Mouse (Mus musculus) limb, embryonic 11.5 days (tissue): Measurements from ENCODE around the gene Mapkapk2. TPM values are rescaled to one million over a fixed set of nuclear protein-coding genes. Genes with fewer than 3 reads are reported as not detected.
A peak's percentile ranks its signal among the peaks of the same experiment; 100 is the strongest.

Experiments used
- ATAC-seq: fragments of 200-750 bp; cut with Nextera tagmentation; 2 replicates; pipeline ENCODE4 v1.8.0; 2017; ENCODE audit warnings: low read depth; ENCODE audit not compliant: insufficient number of reproducible peaks, low FRiP score, low TSS enrichment
- DNase-seq: peaks from one replicate; pipeline ENCODE4 v3.0.0-alpha.2; 2015; ENCODE audit warnings: low spot score
- H3K27ac ChIP-seq: fragments of 300-500 bp; sonication (generic); replicated peaks from 2 replicates; pipeline ENCODE4 v1.5.1; 2014; ENCODE audit warnings: low read depth, mild to moderate bottlenecking, low read length
- H3K27me3 ChIP-seq: fragments of 300-500 bp; sonication (generic); 2 replicates; pipeline ENCODE4 v1.6.1; 2014; ENCODE audit warnings: mild to moderate bottlenecking, low read length, mixed read lengths; ENCODE audit not compliant: control insufficient read depth, insufficient read depth
- H3K36me3 ChIP-seq: fragments of 300-500 bp; sonication (generic); 2 replicates; pipeline ENCODE4 v1.6.1; 2014; ENCODE audit warnings: mild to moderate bottlenecking, low read length, moderate library complexity, mixed read lengths; ENCODE audit not compliant: control insufficient read depth, insufficient read depth
- H3K4me1 ChIP-seq: fragments of 300-500 bp; sonication (generic); 2 replicates; pipeline ENCODE4 v1.6.1; 2014; ENCODE audit warnings: low read length, mixed read lengths; ENCODE audit not compliant: control insufficient read depth, insufficient read depth
- H3K4me2 ChIP-seq: fragments of 300-500 bp; sonication (generic); 2 replicates; pipeline ENCODE4 v1.6.1; 2014; ENCODE audit warnings: low read depth, mild to moderate bottlenecking, moderate library complexity; ENCODE audit not compliant: severe bottlenecking
- H3K4me3 ChIP-seq: fragments of 300-500 bp; sonication (generic); 2 replicates; pipeline ENCODE4 v1.5.1; 2014; ENCODE audit warnings: low read depth, low read length
- H3K9ac ChIP-seq: fragments of 300-500 bp; sonication (generic); 2 replicates; pipeline ENCODE4 v1.6.1; 2014; ENCODE audit warnings: mild to moderate bottlenecking, low read length
- H3K9me3 ChIP-seq: fragments of 300-500 bp; sonication (generic); 2 replicates; pipeline ENCODE4 v1.6.1; 2016; ENCODE audit warnings: low read length; ENCODE audit not compliant: control insufficient read depth
- WGBS: fragments of 180-500 bp; shearing (Covaris S2); extraction: QIAGEN DNeasy Blood & Tissue Kit; methylation state at CpG from one replicate; pipeline ENCODE4 v1.1.7; 2014; 5-methylcytosine and 5-hydroxymethylcytosine counted together
- polyA plus RNA-seq: library from polyadenylated mRNA; unstranded; fragments of >200 nt; fragmentation: Nextera tagmentation; extraction: Ambion mirVana; gene quantifications from 2 replicates; pipeline ENCODE4 v1.2.1, GENCODE M21; 2014

The Mapkapk2 gene
- polyA plus RNA-seq, 1 experiment from 2014 or later, result 47.6 TPM

DNA sequence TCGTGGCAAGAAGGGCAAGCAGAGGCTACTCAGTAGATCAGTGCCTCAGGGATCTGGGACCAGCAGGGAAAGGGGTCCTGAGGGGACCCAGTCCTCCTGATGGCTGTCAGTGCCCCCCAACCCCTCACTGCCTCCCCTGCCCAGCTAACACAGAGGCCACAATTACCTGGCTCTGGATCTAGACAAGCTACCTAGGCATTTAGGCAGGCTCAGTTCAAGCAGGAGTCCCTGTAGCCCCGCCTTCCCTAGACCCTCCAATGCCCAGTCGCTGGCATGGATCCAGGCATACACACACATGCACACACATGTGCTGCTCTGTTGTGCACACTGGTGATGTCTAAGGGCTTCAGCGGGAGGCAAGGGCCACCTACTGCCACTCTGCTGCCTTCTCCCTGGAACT lies 43.4 kb downstream of the Mapkapk2 start:
- DNase-seq (no peak), ATAC-seq (no peak)
- Histone ChIP-seq H3K4me2 (no peak overlapping the region), H3K9ac (no peak overlapping the region), H3K27ac (no peak overlapping the region), H3K27me3 (no peaks in the 10 kb centered on the region), H3K36me3 (peaks cover 11% of the 10 kb centered on the region; the same call in 1 of the 2 replicates), H3K9me3 (no peaks in the 10 kb centered on the region), H3K4me3 (no peak overlapping the region), H3K4me1 (no peaks in the 10 kb centered on the region)
- WGBS, result 92% methylated on average over 4 of the region's 4 CpGs

GRCm38 (mm10) chr1:131053656-131054055 lies 44.0 kb downstream of the Mapkapk2 start:
- no peak overlapping the region for H3K9ac ChIP-seq
- WGBS, result 53% methylated on average over 4 of the region's 4 CpGs
- DNase-seq (no peak), ATAC-seq (no peak)
- no peak overlapping the region for H3K4me3 ChIP-seq
- H3K9me3 ChIP-seq, result no peaks in the 10 kb centered on the region
- no peaks in the 10 kb centered on the region for H3K27me3 ChIP-seq
- no peak overlapping the region for H3K27ac ChIP-seq
- peaks cover 11% of the 10 kb centered on the region; the same call in 1 of the 2 replicates for H3K36me3 ChIP-seq
- no peak overlapping the region for H3K4me2 ChIP-seq
- no peaks in the 10 kb centered on the region for H3K4me1 ChIP-seq

DNA sequence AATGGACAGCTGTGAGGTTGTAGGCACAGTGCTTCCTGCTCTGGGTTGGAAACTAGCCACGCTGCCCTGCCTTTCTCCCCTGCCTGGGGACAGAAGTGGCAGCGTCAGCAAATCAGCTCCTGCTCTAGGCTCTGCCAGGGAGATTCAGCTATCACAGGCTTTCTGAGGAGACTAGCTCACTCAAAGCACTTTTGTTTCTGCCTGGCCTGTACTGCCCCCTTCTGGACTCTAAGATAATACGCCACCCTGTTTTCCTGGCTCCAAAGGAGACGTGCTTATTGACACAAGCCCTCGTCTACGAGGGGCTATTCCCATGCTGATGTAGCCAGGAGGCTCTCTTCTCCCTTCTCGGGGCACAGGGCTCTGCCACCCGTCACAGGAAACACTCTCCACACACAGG lies 44.4 kb downstream of the Mapkapk2 start:
- no peaks in the 10 kb centered on the region for H3K9me3 ChIP-seq
- H3K9ac ChIP-seq, result no peak overlapping the region
- H3K27ac ChIP-seq, result no peak overlapping the region
- DNase-seq (peak; percentile 72), ATAC-seq (peak; percentile 48; the same call in 1 of the 2 replicates)
- WGBS, result 13% methylated on average over 8 of the region's 8 CpGs
- H3K4me1 ChIP-seq, result no peaks in the 10 kb centered on the region
- peaks cover 11% of the 10 kb centered on the region; the same call in 1 of the 2 replicates for H3K36me3 ChIP-seq
- H3K27me3 ChIP-seq, result no peaks in the 10 kb centered on the region
- H3K4me3 ChIP-seq, result no peak overlapping the region
- H3K4me2 ChIP-seq, result no peak overlapping the region

GRCm38 (mm10) chr1:131051073-131051472 lies 46.6 kb downstream of the Mapkapk2 start:
- no peak overlapping the region for H3K4me2 ChIP-seq
- 48% methylated on average over 7 of the region's 7 CpGs for WGBS
- H3K27me3 ChIP-seq, result no peaks in the 10 kb centered on the region
- DNase-seq (no peak), ATAC-seq (0 out of 2 replicates have a peak, but pooled peaks have one; percentile 41)
- no peaks in the 10 kb centered on the region for H3K4me1 ChIP-seq
- no peak overlapping the region for H3K9ac ChIP-seq
- no peak overlapping the region for H3K4me3 ChIP-seq
- no peaks in the 10 kb centered on the region for H3K9me3 ChIP-seq
- H3K27ac ChIP-seq, result no peak overlapping the region
- H3K36me3 ChIP-seq, result peaks cover 8% of the 10 kb centered on the region; the same call in 1 of the 2 replicates

- Histone ChIP-seq H3K9me3 (no peaks in the 10 kb centered on the region), H3K9ac (no peak overlapping the region), H3K4me3 (no peak overlapping the region), H3K4me1 (no peaks in the 10 kb centered on the region), H3K4me2 (no peak overlapping the region), H3K27me3 (no peaks in the 10 kb centered on the region), H3K36me3 (peaks cover 8% of the 10 kb centered on the region; the same call in 1 of the 2 replicates), H3K27ac (no peak overlapping the region)
- ATAC-seq, result no peak
- 83% methylated on average over 5 of the region's 5 CpGs for WGBS
- DNase-seq, result no peak
These were observed 47.0 kb downstream of the Mapkapk2 start for GRCm38 (mm10) chr1:131050617-131051016.

DNA sequence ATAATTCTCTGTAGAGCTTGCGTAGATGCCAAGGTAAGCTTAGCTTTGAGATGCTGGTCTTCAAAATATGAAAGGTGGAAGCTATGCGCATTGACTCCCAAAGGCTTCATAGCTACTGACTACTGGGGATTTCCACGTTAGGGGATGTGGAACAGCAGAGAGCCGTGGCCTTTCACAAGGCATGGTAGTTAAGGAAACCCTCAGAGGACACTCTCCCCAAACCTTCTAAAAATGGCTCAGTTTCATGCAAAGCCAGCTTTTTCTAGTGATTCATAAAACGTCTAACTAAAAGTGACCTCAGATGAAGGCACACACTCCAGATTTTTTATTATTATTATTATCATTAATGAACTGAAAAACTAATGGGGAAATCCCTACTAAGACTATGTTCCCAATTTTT lies 47.6 kb downstream of the Mapkapk2 start:
- Histone ChIP-seq H3K9me3 (no peaks in the 10 kb centered on the region), H3K36me3 (peaks cover 5% of the 10 kb centered on the region; the same call in 1 of the 2 replicates), H3K27ac (no peak overlapping the region), H3K9ac (no peak overlapping the region), H3K4me3 (no peak overlapping the region), H3K4me1 (no peaks in the 10 kb centered on the region), H3K4me2 (no peak overlapping the region), H3K27me3 (no peaks in the 10 kb centered on the region)
- no peak for DNase-seq
- WGBS, result 95% methylated on average over 5 of the region's 5 CpGs
- ATAC-seq, result no peak

DNA sequence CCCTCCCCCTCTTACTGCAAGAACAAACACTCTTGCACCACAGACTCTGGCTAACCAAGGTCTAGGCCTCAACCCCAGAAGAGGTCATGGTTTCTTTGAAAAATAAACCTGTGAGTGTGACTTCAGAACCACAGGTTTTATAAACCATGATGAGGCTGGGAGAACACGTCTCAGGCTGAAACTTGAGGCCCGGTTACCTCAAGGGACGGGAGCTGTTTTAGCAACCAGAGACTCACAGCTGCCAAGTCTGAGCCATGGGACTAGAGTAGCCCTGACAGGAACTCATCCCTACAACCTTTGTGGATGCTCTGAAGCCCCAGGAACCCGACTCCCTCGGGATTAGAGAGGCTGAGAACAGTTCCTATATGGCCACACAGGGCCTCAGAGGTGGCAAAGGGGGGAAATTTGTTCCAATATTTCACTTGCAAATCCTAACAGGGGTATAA lies 48.2 kb downstream of the Mapkapk2 start:
- no peak overlapping the region for H3K27ac ChIP-seq
- WGBS, result 80% methylated on average over 5 of the region's 5 CpGs
- no peak overlapping the region for H3K9ac ChIP-seq
- H3K4me1 ChIP-seq, result no peaks in the 10 kb centered on the region
- no peaks in the 10 kb centered on the region for H3K9me3 ChIP-seq
- DNase-seq (no peak), ATAC-seq (no peak)
- H3K27me3 ChIP-seq, result no peaks in the 10 kb centered on the region
- H3K4me2 ChIP-seq, result no peak overlapping the region
- H3K4me3 ChIP-seq, result no peak overlapping the region
- H3K36me3 ChIP-seq, result peaks cover 4% of the 10 kb centered on the region; the same call in 1 of the 2 replicates

DNA sequence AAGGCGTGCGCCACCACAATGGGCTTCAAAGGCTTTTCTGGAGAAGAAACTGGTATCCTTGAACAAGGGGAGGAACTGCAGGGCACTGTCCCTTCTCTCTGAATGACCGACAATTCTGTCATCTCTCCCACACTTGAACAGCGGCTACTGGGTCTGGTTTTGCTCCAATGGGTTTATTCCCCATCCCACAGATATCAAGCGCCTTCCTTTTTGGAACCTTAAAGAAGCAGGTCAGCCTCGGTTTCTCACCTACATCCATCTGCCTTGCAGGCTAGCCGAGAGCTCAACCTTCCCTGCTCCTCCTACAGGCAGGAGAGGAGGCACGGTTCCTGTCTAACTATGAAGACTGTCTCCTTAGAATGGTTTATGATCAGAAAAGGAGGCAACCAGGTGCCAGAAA lies 48.7 kb downstream of the Mapkapk2 start:
- Histone ChIP-seq H3K27me3 (no peaks in the 10 kb centered on the region), H3K4me1 (no peaks in the 10 kb centered on the region), H3K4me3 (no peak overlapping the region), H3K9ac (no peak overlapping the region), H3K9me3 (no peaks in the 10 kb centered on the region), H3K36me3 (0 out of 2 replicates have a peak, but pooled peaks cover 2% of the 10 kb centered on the region), H3K27ac (no peak overlapping the region), H3K4me2 (no peak overlapping the region)
- no peak for DNase-seq
- no peak for ATAC-seq
- 90% methylated on average over 8 of the region's 8 CpGs for WGBS
